Mouse (Mus musculus) intestine, embryonic 14.5 days (tissue): ENCODE measurements around the gene Pycard. TPM values are rescaled to one million over a fixed set of nuclear protein-coding genes. Genes with fewer than 3 reads are reported as not detected.

Experiments used
- polyA plus RNA-seq: library from polyadenylated mRNA; unstranded; fragments of >200 nt; fragmentation: Nextera tagmentation; extraction: Ambion mirVana; gene quantifications from 2 replicates; pipeline ENCODE4 v1.2.1, GENCODE M21; 2014

Gene Pycard
- polyA plus RNA-seq, 1 experiment from 2014 or later, result 275 TPM

Other genes with a start within 250 kb of the Pycard start
- gene Fbxl19, start 249.3 kb downstream of the Pycard start, polyA plus RNA-seq, result 3.3 and 4.2 TPM in 2 replicates
- 17.1 and 21.9 TPM in 2 replicates for gene Orai3, start 224.1 kb downstream of the Pycard start, polyA plus RNA-seq
- 25.0 and 25.6 TPM in 2 replicates for gene Setd1a, start 217.2 kb downstream of the Pycard start, polyA plus RNA-seq
- 0.43 TPM in 1 of 2 replicates, not detected in the other for gene Gm49388, start 208.3 kb downstream of the Pycard start, polyA plus RNA-seq
- gene Hsd3b7, start 193.3 kb downstream of the Pycard start, polyA plus RNA-seq, result 21.6 and 22.0 TPM in 2 replicates
- gene Stx4a, start 169.6 kb downstream of the Pycard start, polyA plus RNA-seq, result 21.7 and 28.1 TPM in 2 replicates
- 4.9 and 6.1 TPM in 2 replicates for gene Stx1b, start 169.3 kb downstream of the Pycard start, polyA plus RNA-seq
- gene Zfp646, start 117.6 kb downstream of the Pycard start, polyA plus RNA-seq, result 15.0 and 16.3 TPM in 2 replicates
- 15.7 and 17.2 TPM in 2 replicates for gene Zfp668, start 117.0 kb downstream of the Pycard start, polyA plus RNA-seq
- gene Prss53, start 102.9 kb downstream of the Pycard start, polyA plus RNA-seq, result 0.63 and 0.64 TPM in 2 replicates
- not detected in 2 replicates for gene Gm21974, start 98.4 kb downstream of the Pycard start, polyA plus RNA-seq
- 157 and 174 TPM in 2 replicates for gene Vkorc1, start 98.2 kb downstream of the Pycard start, polyA plus RNA-seq
- gene Bckdk, start 89.8 kb downstream of the Pycard start, polyA plus RNA-seq, result 188 and 189 TPM in 2 replicates
- 37.9 and 41.9 TPM in 2 replicates for gene Kat8, start 81.4 kb downstream of the Pycard start, polyA plus RNA-seq
- 39.8 and 41.6 TPM in 2 replicates for gene Prss8, start 63.8 kb downstream of the Pycard start, polyA plus RNA-seq
- 8.6 and 11.0 TPM in 2 replicates for gene Prss36, start 47.1 kb downstream of the Pycard start, polyA plus RNA-seq
- 52.5 and 59.5 TPM in 2 replicates for gene Fus, start 26.4 kb downstream of the Pycard start, polyA plus RNA-seq
- gene Trim72, start 10.1 kb upstream of the Pycard start, polyA plus RNA-seq, result 0.16 TPM in 1 of 2 replicates, not detected in the other
- 0.94 and 1.7 TPM in 2 replicates for gene Itgam, start 68.8 kb upstream of the Pycard start, polyA plus RNA-seq
- 0.04 TPM in 1 of 2 replicates, not detected in the other for gene Gm49368, start 68.8 kb upstream of the Pycard start, polyA plus RNA-seq
- gene Itgax, start 135.7 kb upstream of the Pycard start, polyA plus RNA-seq, result 0.31 and 0.47 TPM in 2 replicates
- 0.11 TPM in 1 of 2 replicates, not detected in the other for gene Itgad, start 160.5 kb upstream of the Pycard start, polyA plus RNA-seq
- not detected in 2 replicates for gene Cox6a2, start 212.5 kb upstream of the Pycard start, polyA plus RNA-seq
- 13.4 and 13.8 TPM in 2 replicates for gene Armc5, start 243.5 kb upstream of the Pycard start, polyA plus RNA-seq
- 6.5 and 7.6 TPM in 2 replicates for gene 9130023H24Rik, start 244.2 kb upstream of the Pycard start, polyA plus RNA-seq